Mouse (Mus musculus): ENCODE data around the gene Blzf1. TPM values are rescaled to one million over a fixed set of nuclear protein-coding genes. Genes with fewer than 3 reads are reported as not detected.
A peak's percentile ranks its signal among the peaks of the same experiment; 100 is the strongest.

Gene Blzf1
- total RNA-seq, 1 experiment from 2014 or later, result 27.5 TPM

GRCm38 (mm10) chr1:164292040-164292439 lies 15.2 kb downstream of the Blzf1 start:
- DNase-seq, result no peak

DNA sequence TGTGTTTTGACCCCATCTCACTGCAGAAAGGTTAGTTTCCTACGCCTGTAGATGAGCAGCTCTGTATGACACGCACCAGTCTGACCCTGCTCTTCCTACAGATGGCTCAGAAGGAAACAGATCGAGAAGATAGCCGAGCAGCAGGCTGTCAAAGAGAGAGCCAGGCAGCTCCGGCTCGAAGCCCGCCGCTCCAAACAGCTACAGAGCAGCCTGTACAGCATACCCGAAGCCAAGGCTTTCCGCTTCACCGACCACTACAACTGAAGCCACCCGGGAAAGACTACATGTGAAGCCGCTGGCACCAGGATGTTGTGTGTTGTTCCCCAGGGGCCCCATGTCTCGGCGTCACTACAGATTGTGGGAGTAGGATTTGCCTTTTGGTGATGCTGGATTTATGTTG lies 19.9 kb downstream of the Blzf1 start:
- no peak for DNase-seq

DNA sequence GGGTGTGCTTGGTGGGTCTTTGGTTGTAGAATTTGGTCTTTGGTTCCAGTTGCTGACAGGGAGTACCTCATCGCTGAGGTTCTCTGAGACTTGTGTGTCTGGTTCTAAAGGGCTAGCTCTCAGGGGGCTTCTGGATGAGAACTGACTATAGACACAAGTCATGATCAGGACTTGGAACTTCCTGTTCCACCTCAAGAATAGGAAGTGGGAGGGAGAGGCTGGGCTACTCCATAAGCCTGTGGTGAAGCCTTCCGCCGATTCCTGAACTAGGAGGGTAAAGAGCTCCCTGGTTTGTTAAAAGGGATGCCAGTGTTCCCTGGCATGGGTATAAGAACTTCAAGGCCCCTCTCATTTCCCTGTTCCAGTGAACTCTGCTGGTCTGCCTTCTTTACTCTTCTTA lies 23.3 kb downstream of the Blzf1 start:
- no peak for DNase-seq

- DNase-seq, result no peak
Observed at GRCm38 (mm10) chr1:164279332-164279731, 28.0 kb downstream of the Blzf1 start.

DNA sequence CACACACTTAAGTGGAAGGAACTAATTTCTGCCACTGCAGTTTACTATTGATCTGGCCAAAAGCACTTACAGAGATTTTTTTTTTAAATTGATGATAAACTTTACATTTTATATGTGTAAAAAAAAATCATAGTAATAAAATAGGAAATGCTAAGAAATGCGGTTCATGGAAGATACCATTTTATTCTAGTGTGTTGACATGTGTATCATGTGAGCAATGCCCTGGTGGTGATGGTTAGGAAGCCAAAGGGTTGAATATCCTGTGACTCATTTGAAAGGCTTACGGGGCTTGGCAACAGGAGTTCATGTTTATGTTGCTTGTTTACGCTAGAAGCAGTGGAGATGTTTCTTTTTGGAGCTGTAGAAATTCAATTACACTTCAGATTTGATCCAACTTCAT lies 30.7 kb downstream of the Blzf1 start:
- DNase-seq, result no peak

- peak; percentile 96 for DNase-seq
Observed at GRCm38 (mm10) chr1:164275455-164275954, 31.8 kb downstream of the Blzf1 start, which contains the start of gene Ccdc181. Gene Ccdc181 (plus strand): TSS chr1:164275585.

DNA sequence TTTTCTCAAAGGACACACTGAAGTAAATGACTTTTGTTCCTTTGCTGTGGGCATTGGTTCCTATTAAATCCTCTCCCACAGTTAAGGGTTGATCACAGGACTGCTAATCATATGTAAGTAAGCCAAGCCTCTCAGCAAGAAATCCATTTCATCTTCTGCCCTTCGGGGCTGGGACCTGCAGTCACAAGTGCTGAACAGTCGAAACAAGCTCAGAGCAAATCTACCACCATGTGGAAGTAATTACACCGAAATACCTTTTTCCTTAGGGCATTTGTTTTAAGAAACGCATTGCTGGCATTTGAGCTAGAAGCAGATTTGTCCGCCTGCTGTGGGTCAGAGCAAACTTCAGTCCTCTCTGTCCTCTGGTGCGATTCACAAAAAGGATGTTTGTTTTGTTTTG lies 33.6 kb downstream of the Blzf1 start:
- DNase-seq, result no peak

GRCm38 (mm10) chr1:164270941-164271340 lies 36.3 kb downstream of the Blzf1 start:
- DNase-seq, result no peak

DNA sequence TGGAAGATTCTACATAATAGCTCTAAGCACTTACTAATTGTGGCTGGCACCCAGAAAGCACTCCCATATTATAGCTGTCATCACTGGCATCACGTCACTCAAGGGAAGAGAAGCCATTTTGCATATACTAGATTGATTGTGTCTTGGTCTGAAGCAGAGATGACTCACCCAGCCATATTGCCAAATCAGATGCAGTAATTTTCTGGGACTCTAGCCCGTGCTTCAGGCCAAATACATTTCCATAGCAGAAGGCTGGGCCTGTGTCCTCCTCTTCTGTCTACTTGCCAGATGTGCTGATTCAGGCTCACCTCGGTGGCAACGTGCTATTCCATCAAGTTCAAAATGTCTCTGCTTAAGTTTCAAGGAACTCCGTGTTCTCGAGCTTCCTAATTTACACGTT lies 45.7 kb downstream of the Blzf1 start:
- DNase-seq, result peak; percentile 33

DNA sequence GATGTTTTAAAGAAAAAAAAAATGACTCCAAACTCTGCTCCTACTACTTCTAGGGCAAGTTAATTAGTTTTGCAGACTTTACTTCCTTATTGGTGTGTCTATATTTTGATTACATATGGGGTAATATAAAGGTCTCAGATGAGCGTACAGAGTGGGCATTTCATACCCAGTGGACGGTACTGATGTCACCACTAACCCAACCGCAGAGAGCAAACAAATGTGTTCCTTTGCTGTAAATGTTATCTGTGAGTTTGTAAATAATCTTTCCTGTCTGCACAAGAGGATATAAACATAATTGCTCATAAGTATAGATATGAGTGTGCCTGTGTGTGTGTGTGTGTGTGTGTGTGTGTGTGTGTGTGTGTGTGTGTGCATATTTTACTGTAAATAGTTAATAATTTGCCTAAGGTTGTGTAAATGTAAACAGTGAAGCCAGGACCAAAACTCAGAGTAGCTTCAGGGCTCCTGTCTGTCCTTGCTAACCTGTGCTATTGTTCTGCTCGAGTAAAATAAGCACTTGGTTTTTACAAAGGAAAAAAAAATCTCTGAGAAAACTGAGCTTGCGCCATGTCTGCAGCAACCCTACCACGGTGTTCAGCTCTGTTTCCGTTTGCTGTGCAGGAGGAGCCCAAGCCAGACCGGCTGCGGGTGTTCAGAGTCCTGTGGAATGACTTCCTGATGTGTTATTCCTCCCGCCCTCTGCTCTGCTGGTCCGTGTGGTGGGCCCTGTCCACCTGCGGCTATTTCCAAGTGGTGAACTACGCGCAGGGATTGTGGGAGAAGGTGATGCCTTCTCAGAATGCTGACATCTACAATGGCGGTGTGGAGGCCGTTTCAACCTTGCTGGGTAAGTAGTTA lies 46.9 kb downstream of the Blzf1 start:
- no peak for DNase-seq

DNA sequence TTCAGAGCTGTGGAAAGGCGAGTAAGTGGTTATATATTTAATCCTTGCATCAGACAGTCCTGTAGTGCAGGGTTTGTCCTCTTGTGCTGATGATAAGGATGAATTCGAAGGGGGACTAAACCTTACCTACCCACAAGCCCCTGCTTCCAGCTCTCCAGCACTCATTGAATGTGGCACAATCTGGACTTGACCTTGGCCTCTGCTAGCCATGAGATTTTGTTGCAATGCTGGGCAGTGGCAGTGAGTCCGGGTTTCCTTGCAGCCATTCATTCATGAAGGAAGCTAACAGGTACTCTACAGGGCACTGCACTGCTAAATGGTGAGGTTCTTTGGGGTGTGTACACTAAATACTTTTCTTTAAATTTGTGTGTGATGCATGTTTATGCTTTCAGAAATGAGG lies 52.5 kb downstream of the Blzf1 start:
- no peak for DNase-seq

- DNase-seq, result no peak
Observed at GRCm38 (mm10) chr1:164252551-164252950, 54.7 kb downstream of the Blzf1 start.

DNA sequence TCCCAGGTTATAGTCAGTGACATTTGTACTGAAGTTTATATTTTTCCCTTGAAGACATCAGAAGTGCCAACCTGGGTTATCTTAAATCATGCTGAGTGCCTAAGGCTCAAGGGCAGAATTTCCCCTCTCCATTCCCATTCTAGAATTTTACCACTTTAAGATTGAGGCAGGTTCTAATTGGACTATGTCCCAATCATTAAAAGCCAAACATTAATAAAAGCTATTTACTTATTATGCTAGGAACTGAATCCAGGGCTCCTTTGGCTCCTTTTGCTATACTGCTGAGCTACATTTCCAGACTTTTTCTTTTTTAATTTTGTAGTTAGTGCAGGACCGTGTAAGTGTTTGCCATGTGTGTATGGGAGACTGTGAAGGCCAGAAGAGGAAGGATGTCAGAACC lies 55.9 kb downstream of the Blzf1 start:
- DNase-seq, result no peak

GRCm38 (mm10) chr1:164250391-164251150 lies 56.7 kb downstream of the Blzf1 start:
- no peak for DNase-seq

- no peak for DNase-seq
Observed at GRCm38 (mm10) chr1:164249332-164249711, 58.0 kb downstream of the Blzf1 start.

- DNase-seq, result peak; percentile 99
Observed at GRCm38 (mm10) chr1:164248465-164249331, 58.6 kb downstream of the Blzf1 start, which contains the start of gene Slc19a2. Gene Slc19a2 (plus strand): TSS chr1:164249046.

DNA sequence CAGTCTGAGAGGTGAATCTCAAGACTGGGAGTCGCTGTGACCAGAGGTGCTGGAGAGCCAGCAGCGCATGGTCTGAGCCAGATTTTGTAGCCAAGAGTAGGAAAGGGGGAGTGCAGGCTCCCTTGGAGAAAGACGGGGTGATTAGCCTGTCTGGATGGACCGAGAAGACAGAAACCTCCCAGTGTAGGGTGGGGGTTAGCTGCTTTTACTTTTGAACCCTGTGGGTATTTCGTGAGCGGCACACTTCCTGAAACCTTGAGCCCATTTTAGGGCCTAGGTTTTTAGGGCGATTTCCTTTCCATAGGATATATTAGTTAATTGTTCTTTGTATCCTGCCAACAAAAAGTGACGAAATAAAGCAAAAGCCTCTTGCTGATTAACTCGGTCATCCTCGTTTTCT lies 59.3 kb downstream of the Blzf1 start:
- DNase-seq, result no peak

DNA sequence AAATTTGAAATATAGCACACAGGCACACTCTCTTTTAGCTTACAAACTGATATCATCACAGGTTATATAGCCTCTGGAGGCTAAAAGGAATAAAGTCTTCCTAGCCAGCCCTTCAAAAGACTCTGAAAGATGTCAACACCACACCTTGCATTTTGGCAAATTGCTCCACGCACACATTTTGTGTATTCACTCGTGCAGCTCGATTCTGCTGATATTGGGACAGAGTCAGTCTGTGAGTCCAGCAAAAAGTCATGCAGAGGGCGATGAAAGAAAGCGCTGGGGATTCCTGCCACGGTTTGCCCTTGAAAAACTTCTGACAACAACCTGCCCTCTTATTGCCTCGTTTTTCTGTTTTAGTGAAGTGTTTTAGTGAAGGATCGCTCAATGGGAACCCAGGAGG lies 59.8 kb downstream of the Blzf1 start:
- DNase-seq, result no peak

DNA sequence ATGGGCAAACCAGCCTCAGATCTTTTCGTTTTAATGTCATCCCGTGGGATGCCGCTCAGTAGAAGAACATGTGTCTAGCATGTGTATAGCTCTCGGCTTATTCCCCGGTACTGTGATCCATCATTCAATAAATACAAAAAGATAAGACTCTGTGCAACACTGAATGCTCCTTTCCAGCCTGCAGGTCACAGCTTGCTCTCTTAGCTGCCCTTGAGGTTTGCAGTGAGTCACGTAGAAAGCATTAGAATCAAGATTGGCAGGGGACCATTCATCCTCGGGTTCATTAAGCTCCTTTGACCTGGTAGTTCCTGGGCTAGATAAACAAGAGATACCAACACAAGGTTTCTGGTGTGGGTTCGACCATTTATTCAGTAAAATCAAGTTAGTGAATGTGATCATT lies 64.5 kb downstream of the Blzf1 start:
- DNase-seq, result no peak

DNA sequence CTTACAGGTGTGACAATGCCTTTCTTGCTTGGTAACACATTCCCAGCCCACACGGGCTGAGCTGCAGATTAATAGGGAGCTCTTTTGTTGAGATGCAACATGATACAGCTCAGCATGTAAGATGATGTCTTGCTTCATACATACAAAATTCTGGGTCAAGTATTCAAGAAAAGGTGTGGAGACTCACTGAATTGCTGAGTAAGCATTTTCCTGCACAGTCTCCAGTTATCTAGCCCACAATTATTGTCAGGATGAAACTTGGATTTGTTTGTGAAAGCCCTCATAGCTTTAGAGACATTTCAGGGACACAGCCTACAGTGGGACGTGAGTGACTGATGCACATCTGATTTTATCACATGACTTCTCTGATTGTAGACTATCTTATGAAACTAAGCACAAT lies 65.8 kb downstream of the Blzf1 start:
- no peak for DNase-seq

Data from adrenal gland, postnatal 25 days (tissue).